Mouse (Mus musculus): ENCODE data around the gene Stil. TPM values are rescaled to one million over a fixed set of nuclear protein-coding genes. Genes with fewer than 3 reads are reported as not detected.
A peak's percentile ranks its signal among the peaks of the same experiment; 100 is the strongest.
"Not testable (repeated sequence)": the region's sequence is repeated elsewhere in the genome, so short reads cannot be mapped to it uniquely, and the experiment has no call there.

Stil gene
- 12.3 and 12.8 TPM in 2 replicates for polyA plus RNA-seq (2016; fragmentation: Nextera tagmentation; extraction: Ambion mirVana)

DNA sequence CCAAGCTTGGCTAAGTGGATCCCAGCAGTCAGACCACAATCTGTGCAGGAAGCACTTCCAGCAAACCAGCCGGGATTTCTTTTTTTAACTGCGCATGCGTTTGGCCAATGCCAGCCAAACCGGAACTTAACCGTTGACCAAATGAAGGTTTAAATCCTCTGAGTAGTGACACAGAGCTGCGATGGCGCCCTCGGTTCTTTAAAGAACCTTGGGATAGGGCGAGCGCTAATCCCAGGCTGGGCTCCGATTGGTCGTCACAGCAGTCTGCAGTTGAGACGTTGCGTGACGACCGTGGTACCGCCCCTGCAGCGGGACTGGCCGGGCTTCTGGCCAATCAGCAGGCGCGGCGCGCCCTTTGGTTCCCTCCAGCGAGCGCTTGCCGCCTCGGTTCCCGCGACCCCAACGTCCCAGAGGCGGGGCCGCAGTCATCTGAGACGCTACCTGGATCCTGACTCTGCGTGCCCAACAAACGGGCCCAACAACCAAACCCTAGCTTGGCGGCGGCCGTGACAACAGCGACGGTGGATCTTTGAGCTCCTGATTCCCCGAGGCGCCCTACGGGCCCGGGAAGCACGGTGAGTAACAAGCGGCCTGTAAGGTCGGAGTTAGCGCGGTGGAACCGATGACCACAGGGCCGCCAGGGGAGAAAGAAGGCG lies at the start of gene Stil:
TSS of gene Stil (plus strand) at position 387 of the 656 bp plus-strand sequence.
- peak within 1 kb of the TSS; percentile 66 for H3K4me2 ChIP-seq (replicated peaks)
- H3K4me3 ChIP-seq = peak within 1 kb of the TSS; percentile 52
- ATAC-seq (ENCODE audit: low FRiP score) = peak; percentile 100
- H3K9me3 ChIP-seq (replicated peaks) = no peaks in the 10 kb centered on the region
- peaks cover 17% of the 10 kb centered on the region for H3K4me1 ChIP-seq
- under 1% methylated on average over 52 of the region's 52 CpGs for WGBS
- H3K36me3 ChIP-seq = 0 out of 2 replicates have a peak, but pooled peaks cover 5% of the 10 kb centered on the region
- no peaks in the 10 kb centered on the region for H3K27me3 ChIP-seq
- H3K27ac ChIP-seq = peak within 1 kb of the TSS; percentile 95
- H3K9ac ChIP-seq = peak within 1 kb of the TSS; percentile 75

DNA sequence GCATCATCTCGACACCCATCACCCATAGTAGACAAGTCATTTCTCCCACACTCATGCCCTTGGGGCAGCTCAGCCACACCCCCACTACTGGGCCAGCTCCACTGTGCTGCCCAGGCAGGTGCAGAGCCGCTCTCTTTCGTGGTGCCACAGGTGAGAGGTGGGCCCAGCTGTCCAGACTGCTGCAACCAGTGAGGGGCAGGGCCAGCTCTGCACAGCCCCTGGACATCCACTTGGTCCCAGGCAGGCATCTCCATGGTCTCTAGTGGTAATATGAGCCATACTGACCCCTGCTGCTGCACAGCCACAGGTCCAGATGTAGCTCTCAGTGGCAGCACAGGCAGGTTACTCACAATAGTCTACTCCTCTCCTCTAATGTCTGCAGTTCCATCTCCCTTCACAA lies 46.8 kb upstream of the Stil start:
- H3K9ac ChIP-seq = no peak overlapping the region
- no peaks in the 10 kb centered on the region for H3K4me1 ChIP-seq
- ATAC-seq (ENCODE audit: low FRiP score) = no peak
- no peaks in the 10 kb centered on the region for H3K36me3 ChIP-seq
- no peak overlapping the region for H3K4me3 ChIP-seq
- peaks cover 5% of the 10 kb centered on the region; the same call in 1 of the 2 replicates for H3K27me3 ChIP-seq
- 86% methylated on average over 3 of the region's 3 CpGs for WGBS
- H3K4me2 ChIP-seq (replicated peaks) = no peak overlapping the region
- H3K9me3 ChIP-seq (replicated peaks) = no peaks in the 10 kb centered on the region
- no peak overlapping the region for H3K27ac ChIP-seq

- H3K4me1 ChIP-seq = no peaks in the 10 kb centered on the region
- no peak overlapping the region for H3K27ac ChIP-seq
- H3K9me3 ChIP-seq (replicated peaks) = no peaks in the 10 kb centered on the region
- no peak overlapping the region for H3K4me2 ChIP-seq (replicated peaks)
- H3K4me3 ChIP-seq = no peak overlapping the region
- peaks cover 16% of the 10 kb centered on the region for H3K36me3 ChIP-seq
- no peak for ATAC-seq (ENCODE audit: low FRiP score)
- H3K9ac ChIP-seq = no peak overlapping the region
- no peaks in the 10 kb centered on the region for H3K27me3 ChIP-seq
Measured at GRCm38 (mm10) chr4:114957403-114957802, 42.6 kb upstream of the Stil start.

- Histone ChIP-seq H3K4me3 (no peak overlapping the region), H3K27ac (no peak overlapping the region), H3K9ac (no peak overlapping the region), H3K27me3 (no peaks in the 10 kb centered on the region), H3K9me3 (replicated peaks) (no peaks in the 10 kb centered on the region), H3K4me2 (replicated peaks) (no peak overlapping the region), H3K36me3 (peaks cover 23% of the 10 kb centered on the region), H3K4me1 (no peaks in the 10 kb centered on the region)
- no peak for ATAC-seq (ENCODE audit: low FRiP score)
- WGBS = 87% methylated on average over 2 of the region's 2 CpGs
Measured at GRCm38 (mm10) chr4:114958231-114958630, 41.7 kb upstream of the Stil start.

DNA sequence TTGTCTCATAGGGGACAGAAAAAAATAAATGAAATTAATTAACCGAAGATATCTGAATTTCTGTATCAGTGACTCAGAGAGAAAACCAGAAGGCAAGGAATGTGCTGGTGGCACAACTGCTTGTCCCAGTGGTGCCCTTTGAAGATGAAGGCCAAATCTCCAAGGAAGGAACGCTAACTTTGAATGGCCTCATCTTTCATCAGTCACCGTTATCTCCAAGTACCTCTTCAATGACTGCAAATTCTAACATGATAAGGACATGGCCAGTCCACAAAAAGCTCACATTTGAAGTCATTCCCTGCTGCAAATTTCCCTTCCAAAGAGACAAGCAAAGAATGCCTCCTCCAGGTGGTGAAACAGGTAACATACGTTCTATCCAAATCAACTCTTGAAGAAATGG lies 41.2 kb upstream of the Stil start:
- Histone ChIP-seq H3K4me2 (replicated peaks) (no peak overlapping the region), H3K36me3 (peaks cover 23% of the 10 kb centered on the region), H3K4me1 (no peaks in the 10 kb centered on the region), H3K27me3 (no peaks in the 10 kb centered on the region), H3K4me3 (no peak overlapping the region), H3K9ac (no peak overlapping the region), H3K27ac (no peak overlapping the region), H3K9me3 (replicated peaks) (no peaks in the 10 kb centered on the region)
- ATAC-seq (ENCODE audit: low FRiP score) = no peak
- WGBS = 93% methylated on average over 4 of the region's 4 CpGs

DNA sequence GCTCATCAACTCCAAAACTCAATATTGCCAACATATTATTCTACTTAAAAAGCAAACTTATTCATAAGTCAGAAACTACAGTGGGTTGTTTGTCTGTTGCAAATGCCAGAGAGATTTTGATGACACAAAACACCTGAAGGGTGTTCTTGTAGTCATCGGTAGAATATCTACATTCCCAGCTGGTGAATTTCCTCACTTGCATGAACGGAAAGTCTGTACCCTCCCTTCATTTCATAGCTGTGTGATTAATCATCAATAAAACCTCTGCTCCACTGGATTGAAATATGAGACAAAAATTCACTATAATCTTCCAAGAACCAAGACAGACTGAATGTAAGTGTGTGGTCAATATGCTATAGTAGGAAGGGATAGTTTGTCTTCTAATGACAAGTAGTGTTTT lies 40.4 kb upstream of the Stil start:
- no peaks in the 10 kb centered on the region for H3K27me3 ChIP-seq
- no peak overlapping the region for H3K27ac ChIP-seq
- H3K4me3 ChIP-seq = no peak overlapping the region
- H3K4me1 ChIP-seq = no peaks in the 10 kb centered on the region
- H3K9ac ChIP-seq = no peak overlapping the region
- no peak for ATAC-seq (ENCODE audit: low FRiP score)
- H3K36me3 ChIP-seq = peaks cover 23% of the 10 kb centered on the region
- 91% methylated on average over 2 of the region's 2 CpGs for WGBS
- H3K4me2 ChIP-seq (replicated peaks) = no peak overlapping the region
- H3K9me3 ChIP-seq (replicated peaks) = no peaks in the 10 kb centered on the region

- H3K27me3 ChIP-seq; H3K9ac ChIP-seq; ATAC-seq (ENCODE audit: low FRiP score); H3K4me3 ChIP-seq; H3K4me2 ChIP-seq (replicated peaks); H3K4me1 ChIP-seq; H3K9me3 ChIP-seq (replicated peaks); H3K27ac ChIP-seq: not testable (repeated sequence)
- 90% methylated on average over 2 of the region's 2 CpGs for WGBS
- peaks cover 31% of the 10 kb centered on the region for H3K36me3 ChIP-seq
Measured at GRCm38 (mm10) chr4:114960881-114961280, 39.1 kb upstream of the Stil start.

DNA sequence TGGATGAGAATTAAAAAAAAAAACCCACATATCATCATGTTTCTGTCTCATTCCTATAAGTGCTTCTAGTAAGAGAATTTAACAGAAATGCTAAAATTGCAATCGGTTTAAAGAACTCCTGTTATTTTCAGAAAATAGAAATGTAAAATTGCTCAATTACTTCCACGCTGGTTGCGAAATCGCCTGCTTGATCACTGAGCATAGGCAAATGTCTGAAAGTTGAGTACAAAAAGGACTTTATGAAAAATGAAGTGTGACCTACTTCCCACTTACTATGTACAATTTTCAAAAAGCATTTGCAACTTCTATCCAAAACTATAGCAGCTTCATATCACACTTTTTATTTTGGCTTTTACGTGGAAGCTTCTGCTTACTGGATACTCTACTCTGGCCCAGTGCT lies 29.2 kb upstream of the Stil start:
- Histone ChIP-seq H3K9me3 (replicated peaks) (no peaks in the 10 kb centered on the region), H3K36me3 (peaks cover 21% of the 10 kb centered on the region), H3K9ac (no peak overlapping the region), H3K27ac (no peak overlapping the region), H3K27me3 (no peaks in the 10 kb centered on the region), H3K4me3 (no peak overlapping the region), H3K4me2 (replicated peaks) (no peak overlapping the region), H3K4me1 (no peaks in the 10 kb centered on the region)
- no peak for ATAC-seq (ENCODE audit: low FRiP score)
- 96% methylated on average over 5 of the region's 5 CpGs for WGBS

- Histone ChIP-seq H3K4me3 (no peak overlapping the region), H3K9ac (no peak overlapping the region), H3K4me1 (no peaks in the 10 kb centered on the region), H3K27ac (no peak overlapping the region), H3K27me3 (no peaks in the 10 kb centered on the region), H3K4me2 (replicated peaks) (no peak overlapping the region), H3K36me3 (peaks cover 9% of the 10 kb centered on the region), H3K9me3 (replicated peaks) (no peaks in the 10 kb centered on the region)
- no peak for ATAC-seq (ENCODE audit: low FRiP score)
- WGBS = 96% methylated on average over 1 of the region's 1 CpGs
Measured at GRCm38 (mm10) chr4:114973229-114973740, 26.7 kb upstream of the Stil start.

DNA sequence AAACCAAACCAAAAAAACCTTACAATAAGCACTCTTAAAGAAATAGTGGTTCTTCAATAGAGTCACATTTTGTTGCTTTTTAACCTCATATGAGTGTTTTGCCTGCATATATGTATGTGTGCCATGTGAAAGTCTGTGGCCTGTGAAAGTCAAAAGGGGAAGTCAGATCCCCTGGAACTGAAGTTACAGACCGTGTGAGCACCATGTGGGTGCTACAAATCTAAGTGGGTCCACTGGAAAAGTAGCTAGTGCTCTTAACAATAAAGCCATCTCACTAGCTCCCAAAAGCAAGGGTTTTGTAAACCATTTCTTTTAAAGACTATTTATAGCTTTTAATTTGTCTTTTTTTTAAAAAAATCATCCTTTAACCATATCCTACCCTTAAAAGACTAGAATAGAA lies 17.3 kb upstream of the Stil start:
- Histone ChIP-seq H3K27ac (no peak overlapping the region), H3K4me3 (no peak overlapping the region), H3K4me2 (replicated peaks) (no peak overlapping the region), H3K9ac (no peak overlapping the region), H3K4me1 (peaks cover 19% of the 10 kb centered on the region), H3K36me3 (no peaks in the 10 kb centered on the region), H3K9me3 (replicated peaks) (no peaks in the 10 kb centered on the region), H3K27me3 (no peaks in the 10 kb centered on the region)
- ATAC-seq (ENCODE audit: low FRiP score) = no peak
- 100% methylated on average over 1 of the region's 1 CpGs for WGBS

GRCm38 (mm10) chr4:114983020-114983419 lies 16.9 kb upstream of the Stil start:
- no peak for ATAC-seq (ENCODE audit: low FRiP score)
- H3K4me2 ChIP-seq (replicated peaks) = no peak overlapping the region
- H3K36me3 ChIP-seq = no peaks in the 10 kb centered on the region
- WGBS = 88% methylated on average over 1 of the region's 1 CpGs
- H3K9ac ChIP-seq = no peak overlapping the region
- H3K4me1 ChIP-seq = peaks cover 21% of the 10 kb centered on the region
- H3K27me3 ChIP-seq = no peaks in the 10 kb centered on the region
- H3K27ac ChIP-seq = no peak overlapping the region
- H3K4me3 ChIP-seq = no peak overlapping the region
- H3K9me3 ChIP-seq (replicated peaks) = no peaks in the 10 kb centered on the region

DNA sequence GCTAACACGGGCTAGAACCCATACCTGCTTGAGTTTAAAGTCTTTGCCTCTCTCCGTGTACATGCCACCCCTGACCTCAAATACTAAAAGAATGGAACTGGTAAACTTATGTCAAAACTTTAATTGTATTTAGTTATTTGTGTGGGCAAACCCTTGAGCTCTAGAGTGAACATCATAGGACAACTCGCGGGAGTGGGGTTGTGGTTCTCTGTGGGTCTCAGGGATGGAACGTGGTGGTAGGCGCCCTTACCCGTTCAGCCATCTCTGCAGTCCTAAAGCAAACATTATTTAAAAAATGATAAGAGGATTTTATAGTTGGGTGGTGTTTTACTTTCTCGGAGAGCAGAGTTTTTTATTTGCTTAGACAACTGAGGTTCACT lies 13.8 kb upstream of the Stil start:
- no peaks in the 10 kb centered on the region for H3K9me3 ChIP-seq (replicated peaks)
- H3K27ac ChIP-seq = peak overlapping the region; percentile 100
- H3K4me3 ChIP-seq = peak overlapping the region; percentile 88
- H3K4me1 ChIP-seq = peaks cover 21% of the 10 kb centered on the region
- peak overlapping the region; percentile 74 for H3K4me2 ChIP-seq (replicated peaks)
- peak overlapping the region; percentile 94 for H3K9ac ChIP-seq
- H3K27me3 ChIP-seq = no peaks in the 10 kb centered on the region
- H3K36me3 ChIP-seq = no peaks in the 10 kb centered on the region
- ATAC-seq (ENCODE audit: low FRiP score) = peak; percentile 71
- WGBS = 4% methylated on average over 8 of the region's 8 CpGs
